Mouse (Mus musculus): ENCODE results near the gene Pla2g2e. TPM values are rescaled to one million over a fixed set of nuclear protein-coding genes. Genes with fewer than 3 reads are reported as not detected.
"Not testable (repeated sequence)": the region's sequence is repeated elsewhere in the genome, so short reads cannot be mapped to it uniquely, and the experiment has no call there.

Pla2g2e gene
- polyA plus RNA-seq, 1 experiment, result not detected

- no peaks in the 10 kb centered on the region for H3K9me3 ChIP-seq (replicated peaks; ENCODE audit: control insufficient read depth, insufficient read depth, low read length, poor library complexity, severe bottlenecking)
- peak within 1 kb of the TSS; percentile 38; the same call in 1 of the 2 replicates for H3K9ac ChIP-seq (ENCODE audit: low read depth, poor library complexity, severe bottlenecking)
- TF ChIP-seq CTCF (IDR thresholded peaks at IDR 0.05; ENCODE audit: low read depth, low read length), result no peak
- peak; percentile 75 for TF ChIP-seq POLR2A (IDR thresholded peaks at IDR 0.05; ENCODE audit: insufficient read depth, low read length)
- TF ChIP-seq EP300 (IDR thresholded peaks at IDR 0.05; ENCODE audit: insufficient read depth, low read depth, low read length), result peak; percentile 85
- H3K27me3 ChIP-seq (ENCODE audit: control insufficient read depth, insufficient read depth, low read length, poor library complexity, severe bottlenecking), result no peaks in the 10 kb centered on the region
- peak within 1 kb of the TSS; percentile 82 for H3K27ac ChIP-seq (ENCODE audit: insufficient read depth, low read length)
- no peaks in the 10 kb centered on the region for H3K4me1 ChIP-seq (ENCODE audit: control insufficient read depth, insufficient read depth, low read length)
- H3K36me3 ChIP-seq (ENCODE audit: control insufficient read depth, insufficient read depth, low read length, poor library complexity, severe bottlenecking), result no peaks in the 10 kb centered on the region
- H3K4me3 ChIP-seq (ENCODE audit: low read depth, low read length), result peak within 1 kb of the TSS; percentile 74
Observed at GRCm38 (mm10) chr4:138863344-138863998, 14.3 kb upstream of the Pla2g2e start, which contains the start of gene Pla2g5. Pla2g5 (minus strand) TSS chr4:138863482.

- no peaks in the 10 kb centered on the region for H3K9me3 ChIP-seq (replicated peaks; ENCODE audit: control insufficient read depth, insufficient read depth, low read length, poor library complexity, severe bottlenecking)
- no peaks in the 10 kb centered on the region for H3K27me3 ChIP-seq (ENCODE audit: control insufficient read depth, insufficient read depth, low read length, poor library complexity, severe bottlenecking)
- H3K4me1 ChIP-seq (ENCODE audit: control insufficient read depth, insufficient read depth, low read length), result no peaks in the 10 kb centered on the region
- H3K9ac ChIP-seq (ENCODE audit: low read depth, poor library complexity, severe bottlenecking), result no peak overlapping the region
- no peak for TF ChIP-seq EP300 (IDR thresholded peaks at IDR 0.05; ENCODE audit: insufficient read depth, low read depth, low read length)
- no peak for TF ChIP-seq POLR2A (IDR thresholded peaks at IDR 0.05; ENCODE audit: insufficient read depth, low read length)
- TF ChIP-seq CTCF (IDR thresholded peaks at IDR 0.05; ENCODE audit: low read depth, low read length), result no peak
- H3K4me3 ChIP-seq (ENCODE audit: low read depth, low read length), result no peak overlapping the region
- H3K27ac ChIP-seq (ENCODE audit: insufficient read depth, low read length), result no peak overlapping the region
- no peaks in the 10 kb centered on the region for H3K36me3 ChIP-seq (ENCODE audit: control insufficient read depth, insufficient read depth, low read length, poor library complexity, severe bottlenecking)
Observed at GRCm38 (mm10) chr4:138865092-138865491, 12.7 kb upstream of the Pla2g2e start.

- Histone ChIP-seq H3K4me1 (ENCODE audit: control insufficient read depth, insufficient read depth, low read length) (no peaks in the 10 kb centered on the region), H3K9me3 (replicated peaks; ENCODE audit: control insufficient read depth, insufficient read depth, low read length, poor library complexity, severe bottlenecking) (no peaks in the 10 kb centered on the region), H3K27ac (ENCODE audit: insufficient read depth, low read length) (no peak overlapping the region), H3K4me3 (ENCODE audit: low read depth, low read length) (no peak overlapping the region), H3K9ac (ENCODE audit: low read depth, poor library complexity, severe bottlenecking) (no peak overlapping the region), H3K36me3 (ENCODE audit: control insufficient read depth, insufficient read depth, low read length, poor library complexity, severe bottlenecking) (no peaks in the 10 kb centered on the region), H3K27me3 (ENCODE audit: control insufficient read depth, insufficient read depth, low read length, poor library complexity, severe bottlenecking) (no peaks in the 10 kb centered on the region)
- TF ChIP-seq POLR2A (IDR thresholded peaks at IDR 0.05; ENCODE audit: insufficient read depth, low read length) (no peak), EP300 (IDR thresholded peaks at IDR 0.05; ENCODE audit: insufficient read depth, low read depth, low read length) (no peak), CTCF (IDR thresholded peaks at IDR 0.05; ENCODE audit: low read depth, low read length) (no peak)
Observed at GRCm38 (mm10) chr4:138865991-138866390, 11.8 kb upstream of the Pla2g2e start.

DNA sequence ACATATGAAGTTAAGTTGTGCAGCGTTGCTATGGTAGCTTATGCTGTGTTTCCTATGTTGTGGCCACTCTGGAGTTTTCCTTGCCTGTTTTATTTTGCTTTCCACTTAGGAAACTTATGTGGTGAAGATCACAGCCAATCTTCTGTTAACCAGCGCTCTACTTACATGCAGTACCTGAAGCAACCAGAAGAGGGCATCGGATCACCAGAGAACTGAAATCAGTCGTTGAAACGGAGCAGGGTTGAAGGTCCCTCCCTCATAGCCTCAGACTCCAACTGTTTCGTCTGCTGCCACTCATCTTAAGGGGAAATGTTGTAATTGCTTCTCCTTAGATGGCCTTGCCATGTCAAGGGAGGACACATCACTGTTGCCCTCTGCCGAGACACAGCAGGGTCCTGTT lies 11.3 kb upstream of the Pla2g2e start:
- Histone ChIP-seq H3K27ac (ENCODE audit: insufficient read depth, low read length) (no peak overlapping the region), H3K27me3 (ENCODE audit: control insufficient read depth, insufficient read depth, low read length, poor library complexity, severe bottlenecking) (no peaks in the 10 kb centered on the region), H3K9me3 (replicated peaks; ENCODE audit: control insufficient read depth, insufficient read depth, low read length, poor library complexity, severe bottlenecking) (no peaks in the 10 kb centered on the region), H3K36me3 (ENCODE audit: control insufficient read depth, insufficient read depth, low read length, poor library complexity, severe bottlenecking) (no peaks in the 10 kb centered on the region), H3K4me3 (ENCODE audit: low read depth, low read length) (no peak overlapping the region), H3K9ac (ENCODE audit: low read depth, poor library complexity, severe bottlenecking) (no peak overlapping the region), H3K4me1 (ENCODE audit: control insufficient read depth, insufficient read depth, low read length) (no peaks in the 10 kb centered on the region)
- TF ChIP-seq EP300 (IDR thresholded peaks at IDR 0.05; ENCODE audit: insufficient read depth, low read depth, low read length) (no peak), CTCF (IDR thresholded peaks at IDR 0.05; ENCODE audit: low read depth, low read length) (peak; percentile 65)

- no peaks in the 10 kb centered on the region for H3K4me1 ChIP-seq (ENCODE audit: control insufficient read depth, insufficient read depth, low read length)
- H3K27ac ChIP-seq (ENCODE audit: insufficient read depth, low read length), result no peak overlapping the region
- no peak overlapping the region for H3K4me3 ChIP-seq (ENCODE audit: low read depth, low read length)
- no peak for TF ChIP-seq CTCF (IDR thresholded peaks at IDR 0.05; ENCODE audit: low read depth, low read length)
- TF ChIP-seq POLR2A (IDR thresholded peaks at IDR 0.05; ENCODE audit: insufficient read depth, low read length), result no peak
- no peak for TF ChIP-seq EP300 (IDR thresholded peaks at IDR 0.05; ENCODE audit: insufficient read depth, low read depth, low read length)
- no peaks in the 10 kb centered on the region for H3K36me3 ChIP-seq (ENCODE audit: control insufficient read depth, insufficient read depth, low read length, poor library complexity, severe bottlenecking)
- no peaks in the 10 kb centered on the region for H3K27me3 ChIP-seq (ENCODE audit: control insufficient read depth, insufficient read depth, low read length, poor library complexity, severe bottlenecking)
- H3K9me3 ChIP-seq (replicated peaks; ENCODE audit: control insufficient read depth, insufficient read depth, low read length, poor library complexity, severe bottlenecking), result no peaks in the 10 kb centered on the region
- no peak overlapping the region for H3K9ac ChIP-seq (ENCODE audit: low read depth, poor library complexity, severe bottlenecking)
Observed at GRCm38 (mm10) chr4:138868666-138869065, 9.1 kb upstream of the Pla2g2e start.

DNA sequence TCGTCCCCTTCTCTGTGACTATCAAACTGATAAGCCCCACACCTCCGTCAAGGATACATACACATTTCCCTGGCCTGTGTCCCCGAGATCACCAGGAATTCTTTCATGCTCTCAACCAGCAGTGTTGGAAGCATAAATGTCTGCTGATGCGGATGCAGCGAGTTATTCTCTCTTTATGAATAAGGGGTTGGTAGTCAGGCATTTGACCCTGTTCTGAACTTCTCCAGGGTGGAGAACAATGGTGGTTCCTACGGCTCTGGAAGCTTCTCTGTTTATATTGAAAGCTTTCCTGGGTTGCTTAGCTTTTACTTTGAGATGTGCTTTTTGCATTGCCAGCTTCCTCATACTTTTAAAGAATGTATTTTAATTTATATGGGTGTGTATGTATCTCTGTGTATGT lies 3.9 kb upstream of the Pla2g2e start, which contains the start of gene Gm13030:
Gm13030 (minus strand) TSS at position 101 of the 400 bp plus-strand sequence.
- Histone ChIP-seq H3K27ac (ENCODE audit: insufficient read depth, low read length) (no peak within 1 kb of the TSS), H3K4me1 (ENCODE audit: control insufficient read depth, insufficient read depth, low read length) (peaks cover 2% of the 10 kb centered on the region), H3K4me3 (ENCODE audit: low read depth, low read length) (no peak within 1 kb of the TSS), H3K27me3 (ENCODE audit: control insufficient read depth, insufficient read depth, low read length, poor library complexity, severe bottlenecking) (no peaks in the 10 kb centered on the region), H3K9ac (ENCODE audit: low read depth, poor library complexity, severe bottlenecking) (no peak within 1 kb of the TSS), H3K9me3 (replicated peaks; ENCODE audit: control insufficient read depth, insufficient read depth, low read length, poor library complexity, severe bottlenecking) (no peaks in the 10 kb centered on the region), H3K36me3 (ENCODE audit: control insufficient read depth, insufficient read depth, low read length, poor library complexity, severe bottlenecking) (no peaks in the 10 kb centered on the region)
- no peak for TF ChIP-seq POLR2A (IDR thresholded peaks at IDR 0.05; ENCODE audit: insufficient read depth, low read length)
- TF ChIP-seq CTCF (IDR thresholded peaks at IDR 0.05; ENCODE audit: low read depth, low read length), result no peak
- no peak for TF ChIP-seq EP300 (IDR thresholded peaks at IDR 0.05; ENCODE audit: insufficient read depth, low read depth, low read length)

DNA sequence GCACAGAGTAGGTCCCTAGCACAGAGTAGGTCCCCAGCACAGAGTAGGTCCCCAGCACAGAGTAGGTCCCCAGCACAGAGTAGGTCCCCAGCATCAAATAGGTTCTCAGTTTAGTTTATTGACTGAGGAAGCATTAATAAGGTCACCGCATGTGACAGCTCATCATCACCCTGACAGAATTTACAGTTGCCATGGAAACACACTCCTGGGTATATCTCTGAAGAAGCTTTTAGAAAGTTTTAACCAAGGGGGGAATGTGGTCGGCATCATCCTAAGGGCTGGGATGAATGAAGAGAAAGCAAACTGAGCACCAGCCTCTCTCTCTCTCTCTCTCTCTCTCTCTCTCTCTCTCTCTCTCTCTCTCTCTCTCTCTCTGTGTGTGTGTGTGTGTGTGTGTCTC lies 2.5 kb upstream of the Pla2g2e start:
- H3K9ac ChIP-seq (ENCODE audit: low read depth, poor library complexity, severe bottlenecking); H3K4me3 ChIP-seq (ENCODE audit: low read depth, low read length); H3K27me3 ChIP-seq (ENCODE audit: control insufficient read depth, insufficient read depth, low read length, poor library complexity, severe bottlenecking); H3K9me3 ChIP-seq (replicated peaks; ENCODE audit: control insufficient read depth, insufficient read depth, low read length, poor library complexity, severe bottlenecking); H3K4me1 ChIP-seq (ENCODE audit: control insufficient read depth, insufficient read depth, low read length); H3K36me3 ChIP-seq (ENCODE audit: control insufficient read depth, insufficient read depth, low read length, poor library complexity, severe bottlenecking); H3K27ac ChIP-seq (ENCODE audit: insufficient read depth, low read length): not testable (repeated sequence)
